Mouse (Mus musculus) gastrocnemius, postnatal 10 days (tissue): ENCODE measurements around the gene Neurl1a. TPM values are rescaled to one million over a fixed set of nuclear protein-coding genes. Genes with fewer than 3 reads are reported as not detected.

ENCODE experiments used
- DNase-seq: peaks from one replicate; pipeline ENCODE4 v3.0.0; 2021; ENCODE audit warnings: mixed read lengths
- total RNA-seq, 2 experiments: library from RNA; stranded (reverse); gene quantifications; 2 replicates each; pipeline ENCODE4 v1.2.3; 2021

Neurl1a gene
- total RNA-seq, 2 experiments from 2014 or later = 49.9 to 64.5 TPM

- DNase-seq = no peak
These were observed 69.2 kb downstream of the Neurl1a start for GRCm38 (mm10) chr19:47247791-47248190.

- DNase-seq = no peak
These were observed 69.7 kb downstream of the Neurl1a start for GRCm38 (mm10) chr19:47248296-47248695.

- DNase-seq = peak; percentile 43
These were observed 70.4 kb downstream of the Neurl1a start for GRCm38 (mm10) chr19:47248906-47249568.

- no peak for DNase-seq
These were observed 72.3 kb downstream of the Neurl1a start for GRCm38 (mm10) chr19:47250931-47251330.

- no peak for DNase-seq
These were observed 74.5 kb downstream of the Neurl1a start for GRCm38 (mm10) chr19:47253053-47253628.

GRCm38 (mm10) chr19:47255036-47255435 is 76.4 kb downstream of the Neurl1a start:
- no peak for DNase-seq

GRCm38 (mm10) chr19:47255919-47256318 is 77.3 kb downstream of the Neurl1a start:
- no peak for DNase-seq

DNA sequence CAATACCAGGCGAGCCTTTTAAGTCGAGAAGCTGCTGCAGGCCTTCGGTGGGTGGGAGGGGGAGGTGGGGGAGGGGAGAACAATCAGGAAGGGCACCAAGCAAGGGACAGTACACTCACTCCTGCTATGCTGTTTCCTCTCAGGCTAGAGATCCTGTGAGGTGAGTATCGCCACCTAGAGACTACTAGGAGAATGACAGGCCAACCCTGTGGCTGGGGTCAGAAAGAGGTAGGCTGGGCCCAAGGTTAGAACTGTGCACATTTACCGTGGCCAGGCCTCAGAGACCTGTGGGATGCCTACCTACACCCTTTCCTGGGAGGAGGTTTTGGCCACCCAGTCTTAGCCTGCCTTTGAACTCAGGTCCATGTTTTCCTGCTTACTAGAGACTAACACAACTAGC is 81.0 kb downstream of the Neurl1a start:
- no peak for DNase-seq

GRCm38 (mm10) chr19:47261196-47261595 is 82.6 kb downstream of the Neurl1a start:
- no peak for DNase-seq

DNA sequence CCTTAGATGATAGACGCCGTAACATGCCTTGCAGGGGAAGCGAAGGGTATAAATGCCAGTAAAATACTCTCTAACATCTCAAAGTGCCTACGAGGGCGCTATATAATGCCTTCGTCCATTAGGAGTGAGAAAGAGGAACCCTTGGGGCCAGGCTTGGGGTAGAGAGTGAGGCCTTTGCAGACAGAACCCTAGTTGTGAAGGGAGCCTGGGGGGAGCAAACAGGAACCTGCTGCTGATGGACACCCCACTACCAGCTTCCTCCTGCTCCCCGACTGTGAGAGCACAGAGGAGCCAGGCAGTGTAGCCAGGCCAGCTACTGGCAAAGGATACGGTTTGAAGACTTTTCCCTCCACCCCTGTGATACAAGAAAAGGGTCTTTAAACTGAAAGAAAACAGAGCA is 85.0 kb downstream of the Neurl1a start:
- no peak for DNase-seq

DNA sequence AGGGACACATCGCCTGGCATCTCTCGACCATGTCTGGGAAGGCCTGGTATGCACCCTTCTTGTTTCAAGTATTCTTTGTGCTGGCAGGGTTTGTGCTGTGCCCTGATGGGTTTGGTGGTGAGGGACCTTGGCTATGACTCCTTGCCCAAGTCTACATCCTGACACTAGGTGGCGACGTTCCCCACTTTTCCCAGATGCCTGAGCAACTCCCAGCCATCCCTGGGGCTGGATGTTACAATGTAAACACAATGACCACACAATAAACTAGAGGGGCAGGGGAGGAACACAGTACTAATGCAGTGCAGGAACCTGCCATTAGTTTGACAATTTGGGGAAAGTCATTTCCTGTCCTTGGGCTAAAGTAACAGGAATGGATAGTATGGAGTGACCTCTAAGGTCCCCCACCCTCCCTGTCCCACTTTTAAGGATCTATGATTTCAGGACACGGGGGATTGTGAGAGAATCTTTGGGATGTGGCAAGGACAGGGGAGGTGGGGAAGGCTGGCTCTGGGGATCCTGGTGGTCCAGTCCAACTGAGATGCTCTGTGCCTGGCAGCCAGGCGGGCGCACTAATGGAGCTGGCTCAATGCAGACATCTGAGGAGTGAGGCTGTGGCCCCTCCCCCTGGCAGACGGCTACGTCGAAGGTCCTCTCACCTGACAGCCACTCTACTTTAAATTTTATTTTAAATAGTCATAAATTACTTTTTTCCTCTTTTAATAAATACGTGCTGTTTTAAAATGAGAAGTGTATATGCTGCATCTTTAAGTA is 85.9 kb downstream of the Neurl1a start:
- peak; percentile 75 for DNase-seq

DNA sequence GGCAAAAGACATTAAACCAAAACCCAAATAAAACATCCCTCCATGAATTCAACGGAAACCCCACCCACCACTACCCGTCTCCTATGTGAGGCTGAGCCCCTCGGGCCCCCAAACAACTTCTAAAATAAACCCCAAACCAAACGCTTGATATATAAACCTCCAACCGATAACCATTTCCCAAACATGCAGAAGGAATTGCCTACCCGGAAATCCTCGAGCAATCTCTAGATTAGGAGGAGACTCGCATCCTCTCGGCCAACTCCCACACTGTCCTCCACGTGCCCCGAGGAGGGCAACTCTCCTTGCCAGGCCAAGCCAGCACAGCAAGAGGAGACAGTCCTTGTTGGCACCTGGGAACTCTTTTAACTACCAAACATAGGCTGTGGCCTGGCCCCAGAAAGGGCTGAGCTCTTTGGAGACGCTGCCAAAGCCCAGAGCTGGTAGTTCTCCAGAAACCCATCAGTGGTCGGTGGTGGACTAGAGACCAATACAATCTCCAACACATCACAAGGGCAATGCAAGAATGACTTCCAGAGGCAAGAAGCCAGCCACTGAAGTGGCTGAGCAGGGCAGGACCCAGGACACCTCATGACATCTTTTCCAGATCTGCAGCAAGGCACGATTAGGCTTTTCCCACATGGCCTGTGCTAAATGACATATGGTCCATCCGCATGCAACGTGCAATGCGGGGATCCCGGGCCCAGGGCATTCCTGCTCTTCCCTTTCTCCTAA is 87.6 kb downstream of the Neurl1a start:
- DNase-seq = no peak

DNA sequence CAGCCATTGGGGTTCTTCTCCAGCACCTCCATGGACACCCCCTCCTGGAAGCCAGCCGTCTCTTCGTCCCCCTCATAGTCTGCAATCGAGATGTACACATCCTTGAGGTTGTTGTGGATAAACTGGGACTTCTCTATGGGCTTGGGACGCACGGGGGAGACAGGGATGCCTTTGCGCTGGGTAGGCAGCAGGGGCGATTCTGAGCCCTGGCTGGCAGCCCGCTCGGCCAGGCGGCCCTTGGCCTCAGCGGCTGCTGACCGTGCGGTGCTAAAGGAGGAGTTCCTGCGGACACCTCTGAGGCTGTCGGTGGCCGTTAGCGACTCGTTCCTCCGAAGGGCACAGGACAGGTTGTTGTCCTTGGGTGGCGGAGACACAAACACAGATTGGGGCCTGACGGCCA is 88.4 kb downstream of the Neurl1a start:
- no peak for DNase-seq

- no peak for DNase-seq
These were observed 91.1 kb downstream of the Neurl1a start for GRCm38 (mm10) chr19:47269729-47270128.

DNA sequence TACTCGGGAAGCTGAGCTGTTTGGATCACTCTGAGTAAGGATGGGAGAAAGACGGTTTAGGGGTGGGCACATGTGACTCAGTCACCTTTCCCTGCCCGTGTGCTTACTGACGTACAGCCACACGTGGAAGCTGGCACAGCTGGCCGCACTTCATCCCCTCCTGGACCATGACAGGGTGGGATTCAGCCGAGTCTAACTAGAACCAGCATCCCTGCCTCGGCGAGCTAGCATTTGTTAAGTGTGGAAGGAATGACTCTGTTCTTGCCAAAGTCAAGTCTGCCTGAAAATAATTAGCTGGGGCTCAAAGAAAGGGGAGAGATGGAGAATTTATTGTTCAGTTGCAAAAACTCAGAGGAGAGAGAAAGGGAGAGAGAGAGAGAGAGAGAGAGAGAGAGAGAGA is 91.9 kb downstream of the Neurl1a start:
- no peak for DNase-seq

GRCm38 (mm10) chr19:47276730-47277129 is 98.1 kb downstream of the Neurl1a start:
- no peak for DNase-seq

- no peak for DNase-seq
These were observed 100.8 kb downstream of the Neurl1a start for GRCm38 (mm10) chr19:47279372-47279771.

GRCm38 (mm10) chr19:47279788-47280532 is 101.3 kb downstream of the Neurl1a start:
- peak; percentile 95 for DNase-seq

GRCm38 (mm10) chr19:47280894-47281293 is 102.3 kb downstream of the Neurl1a start:
- peak; percentile 43 for DNase-seq

DNA sequence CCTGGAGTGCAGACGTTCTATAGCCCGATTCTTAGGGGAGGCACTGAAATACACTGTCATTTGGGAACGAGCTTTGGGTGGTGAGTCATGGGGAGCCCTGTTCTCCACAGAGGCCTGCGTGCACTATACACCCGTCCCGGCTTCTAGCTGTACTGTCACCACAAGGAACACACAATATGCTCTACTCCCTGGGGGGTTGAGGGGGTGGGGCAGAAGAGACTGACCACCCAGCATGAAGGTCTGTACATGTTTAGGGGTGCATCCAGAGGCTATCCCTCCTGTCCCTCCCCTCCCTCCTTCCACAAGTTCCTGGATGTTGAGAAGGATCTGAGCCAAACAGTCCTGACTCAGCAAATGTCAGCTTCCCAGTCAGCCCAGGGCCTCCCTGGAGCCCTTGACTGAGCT is 103.4 kb downstream of the Neurl1a start:
- DNase-seq = no peak

DNA sequence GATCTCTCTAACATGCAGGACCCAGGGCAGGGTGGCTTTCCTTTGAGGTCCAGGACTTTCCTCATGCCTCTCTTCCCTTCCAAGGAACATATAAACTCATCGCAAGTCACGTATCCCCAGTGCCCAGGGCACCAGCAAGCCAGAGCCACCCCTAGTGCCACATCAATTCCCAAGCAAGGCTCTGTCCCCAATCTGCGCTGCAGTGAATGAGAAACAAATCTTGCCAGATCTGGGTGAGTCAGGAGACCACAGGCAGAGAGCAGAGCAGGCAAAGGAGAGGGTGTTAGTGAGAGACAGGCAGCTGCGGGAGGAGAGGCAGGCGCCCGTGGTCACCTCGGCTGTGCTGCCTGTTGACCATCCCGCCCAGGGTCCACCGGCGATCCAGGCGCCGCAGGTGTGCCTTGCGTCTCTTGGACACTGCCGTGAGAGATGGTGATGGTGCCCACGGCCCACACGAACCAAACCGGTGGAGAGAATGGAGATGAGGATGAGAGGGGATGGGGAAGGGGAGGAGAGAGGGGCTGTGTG is 104.1 kb downstream of the Neurl1a start:
- no peak for DNase-seq

DNA sequence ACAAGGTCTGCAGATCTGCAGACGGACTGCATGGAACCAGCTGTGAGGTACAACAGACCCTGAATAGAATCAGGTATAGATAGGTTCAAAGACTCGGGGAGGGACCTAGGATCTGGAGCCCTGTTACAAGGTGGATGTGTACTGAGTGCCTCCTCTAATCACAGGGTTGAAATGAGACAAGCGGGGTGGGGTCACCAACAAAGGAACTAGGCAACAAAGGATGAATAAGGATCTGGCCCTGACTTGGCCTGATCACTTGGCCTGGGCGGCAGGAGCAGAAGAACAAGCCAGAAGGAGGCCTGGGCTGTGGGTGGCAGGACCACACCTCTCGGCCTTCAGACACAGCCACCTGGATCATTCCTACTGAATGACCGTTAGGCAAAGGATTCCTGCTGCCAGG is 107.0 kb downstream of the Neurl1a start:
- DNase-seq = no peak
